Mouse (Mus musculus) MEL (cell line): Measurements from ENCODE around the gene Ipcef1. TPM values are rescaled to one million over a fixed set of nuclear protein-coding genes. Genes with fewer than 3 reads are reported as not detected.
"Not testable (repeated sequence)": the region's sequence is repeated elsewhere in the genome, so short reads cannot be mapped to it uniquely, and the experiment has no call there.

Experiments
- DNase-seq: peaks from one replicate; pipeline ENCODE4 v3.0.0; 2011; ENCODE audit warnings: low read depth, low spot score
- H3K27ac ChIP-seq: 2 replicates; pipeline ENCODE4 v1.5.1; 2012; ENCODE audit warnings: low read depth, mild to moderate bottlenecking, control low read depth, low read length, moderate library complexity; ENCODE audit not compliant: control insufficient read depth
- H3K27me3 ChIP-seq, 2 experiments: fragments of 150-350 bp in 1 of 2; sonication (generic) in 1 of 2; 2 replicates each; pipeline ENCODE4 v1.6.1; 2012; ENCODE audit warnings: low read length in 2 of 2, mild to moderate bottlenecking in 2 of 2, improper control_type of control experiment in 1 of 2, moderate library complexity in 1 of 2; ENCODE audit not compliant: insufficient read depth in 2 of 2, control insufficient read depth in 1 of 2
- H3K36me3 ChIP-seq, 2 experiments: 2 replicates each; pipeline ENCODE4 v1.6.1; 2012 to 2014; ENCODE audit warnings: low read length in 2 of 2, improper control_type of control experiment in 1 of 2, inconsistent platforms in 1 of 2, mild to moderate bottlenecking in 1 of 2; ENCODE audit not compliant: insufficient read depth in 2 of 2, control insufficient read depth in 1 of 2
- H3K4me1 ChIP-seq, 2 experiments: fragments of 150-350 bp in 1 of 2; sonication (generic) in 1 of 2; 2 replicates each; pipeline ENCODE4 v1.6.1; 2012; ENCODE audit warnings: low read length in 2 of 2, improper control_type of control experiment in 1 of 2, mild to moderate bottlenecking in 1 of 2; ENCODE audit not compliant: insufficient read depth in 2 of 2, control insufficient read depth in 1 of 2
- H3K4me3 ChIP-seq, 2 experiments: fragments of 150-350 bp in 1 of 2; sonication (generic) in 1 of 2; 2 replicates each; pipeline ENCODE4 v1.5.1; 2012; ENCODE audit warnings: low read depth in 2 of 2, low read length in 2 of 2, mild to moderate bottlenecking in 2 of 2, moderate library complexity in 2 of 2, control low read depth in 1 of 2, improper control_type of control experiment in 1 of 2; ENCODE audit not compliant: control insufficient read depth in 1 of 2, insufficient read depth in 1 of 2
- H3K79me2 ChIP-seq: 2 replicates; pipeline ENCODE4 v1.6.1; 2012; ENCODE audit warnings: mild to moderate bottlenecking, low read length, moderate library complexity; ENCODE audit not compliant: control insufficient read depth, poor library complexity, insufficient read depth
- H3K9ac ChIP-seq: 2 replicates; pipeline ENCODE4 v1.6.1; 2012; ENCODE audit warnings: low read depth, mild to moderate bottlenecking, control low read depth, low read length, moderate library complexity; ENCODE audit not compliant: control insufficient read depth, poor library complexity, severe bottlenecking
- H3K9me3 ChIP-seq: fragments of 150-350 bp; sonication (generic); replicated peaks from 2 replicates; pipeline ENCODE4 v1.6.1; 2012; ENCODE audit warnings: mild to moderate bottlenecking, low read length, improper control_type of control experiment, moderate library complexity; ENCODE audit not compliant: insufficient read depth
- BHLHE40 ChIP-seq: IDR thresholded peaks from 2 replicates; pipeline ENCODE4 v1.6.1; 2012; ENCODE audit warnings: low read depth, mild to moderate bottlenecking, inconsistent platforms, low read length, improper control_type of control experiment, borderline replicate concordance
- CHD1 ChIP-seq: IDR thresholded peaks from 2 replicates; pipeline ENCODE4 v1.6.1; 2012; ENCODE audit warnings: low read depth, mild to moderate bottlenecking, inconsistent platforms, low read length, improper control_type of control experiment
- CTCF ChIP-seq, 3 experiments: IDR thresholded peaks in 2 of 3; conservative IDR thresholded peaks in 1 of 3; 2 replicates each; pipeline ENCODE4 v1.5.1; 2011 to 2012; ENCODE audit warnings: low read length in 3 of 3, low read depth in 2 of 3, mild to moderate bottlenecking in 2 of 3, improper control_type of control experiment in 1 of 3, inconsistent platforms in 1 of 3, mixed read lengths in 1 of 3, moderate library complexity in 1 of 3; ENCODE audit not compliant: control insufficient read depth in 1 of 3, insufficient read depth in 1 of 3, poor library complexity in 1 of 3, severe bottlenecking in 1 of 3
- E2F4 ChIP-seq: IDR thresholded peaks from 2 replicates; pipeline ENCODE4 v1.6.1; 2011; ENCODE audit warnings: low read depth, low read length, improper control_type of control experiment, borderline replicate concordance
- EP300 ChIP-seq, 2 experiments: IDR thresholded peaks; 2 replicates each; pipeline ENCODE4 v1.6.1; 2011; ENCODE audit warnings: improper control_type of control experiment in 2 of 2, low read length in 2 of 2, low read depth in 1 of 2, mild to moderate bottlenecking in 1 of 2
- ETS1 ChIP-seq: IDR thresholded peaks from 2 replicates; pipeline ENCODE4 v1.6.1; 2012; ENCODE audit warnings: low read depth, mild to moderate bottlenecking, inconsistent platforms, low read length, improper control_type of control experiment, moderate library complexity
- GABPA ChIP-seq: IDR thresholded peaks from 2 replicates; pipeline ENCODE4 v1.6.1; 2012; ENCODE audit warnings: low read depth, mild to moderate bottlenecking, inconsistent platforms, low read length, improper control_type of control experiment, moderate library complexity
- JUND ChIP-seq: IDR thresholded peaks from 2 replicates; pipeline ENCODE4 v1.6.1; 2011; ENCODE audit warnings: low read depth, mild to moderate bottlenecking, improper control_type of control experiment, low read length
- MAX ChIP-seq: IDR thresholded peaks from 2 replicates; pipeline ENCODE4 v1.6.1; 2011; ENCODE audit warnings: low read length, improper control_type of control experiment
- MXI1 ChIP-seq: IDR thresholded peaks from 2 replicates; pipeline ENCODE4 v1.6.1; 2011; ENCODE audit warnings: mild to moderate bottlenecking, low read depth, low read length, improper control_type of control experiment
- MYC ChIP-seq: IDR thresholded peaks from 2 replicates; pipeline ENCODE4 v1.6.1; 2011; ENCODE audit warnings: low read depth, mild to moderate bottlenecking, low read length, improper control_type of control experiment, moderate library complexity
- NRF1 ChIP-seq: IDR thresholded peaks from 2 replicates; pipeline ENCODE4 v1.6.1; 2014; ENCODE audit warnings: low read depth, mild to moderate bottlenecking, inconsistent platforms, low read length, improper control_type of control experiment, moderate library complexity; ENCODE audit not compliant: poor library complexity, insufficient read depth, severe bottlenecking
- RAD21 ChIP-seq: IDR thresholded peaks from 2 replicates; pipeline ENCODE4 v1.6.1; 2011; ENCODE audit warnings: mild to moderate bottlenecking, low read depth, low read length, improper control_type of control experiment
- SMC3 ChIP-seq: IDR thresholded peaks from 2 replicates; pipeline ENCODE4 v1.6.1; 2011; ENCODE audit warnings: low read depth, low read length, improper control_type of control experiment
- TAL1 ChIP-seq: IDR thresholded peaks from 2 replicates; pipeline ENCODE4 v1.6.1; 2012; ENCODE audit warnings: mild to moderate bottlenecking, inconsistent platforms, low read length, moderate library complexity, mixed read lengths
- ZKSCAN1 ChIP-seq: IDR thresholded peaks from 2 replicates; pipeline ENCODE4 v1.6.1; 2012; ENCODE audit warnings: low read depth, mild to moderate bottlenecking, inconsistent platforms, low read length, improper control_type of control experiment, moderate library complexity
- polyA plus RNA-seq, 2 experiments: library from polyadenylated mRNA; stranded (reverse) in 1 of 2; unstranded in 1 of 2; fragments of >175 nt in 1 of 2; fragments of >200 nt in 1 of 2; gene quantifications; 2 replicates each; pipeline versions ENCODE4 v1.2.1 to v1.2.4; 2012; ENCODE audit warnings: low replicate concordance in 2 of 2, low read depth in 1 of 2; ENCODE audit not compliant: insufficient read length in 2 of 2, insufficient read depth in 1 of 2, missing spikeins in 1 of 2
- total RNA-seq: library from RNA; depleted of rRNA; stranded (reverse); fragments of 300-350 nt; gene quantifications from 2 replicates; pipeline ENCODE4 v1.2.3, GENCODE M21; 2012

The Ipcef1 gene
- total and polyA plus RNA-seq, 3 experiments, result not detected

DNA sequence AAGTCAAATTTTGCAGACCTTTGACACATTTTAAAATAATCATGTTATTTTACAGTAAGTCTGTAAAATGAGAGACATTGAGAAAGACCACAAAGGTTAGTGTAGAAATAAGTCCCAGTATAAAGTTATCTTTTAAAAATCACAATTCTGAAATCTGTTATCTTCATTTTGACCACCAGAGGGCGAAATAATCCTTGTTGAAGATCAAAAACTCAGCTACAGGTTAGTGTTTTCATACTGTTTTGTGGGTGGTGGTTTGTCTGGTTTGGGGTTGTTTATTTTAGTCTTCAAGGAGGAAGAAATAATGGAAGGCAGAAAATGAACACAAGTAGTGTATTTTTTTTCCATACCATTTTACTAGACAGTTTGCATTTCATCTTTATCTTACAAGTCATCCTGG, 166.8 kb downstream of the Ipcef1 start:
- peak; percentile 31; the same call in 1 of the 2 replicates for TF ChIP-seq SMC3
- no peak for TF ChIP-seq ZKSCAN1
- TF ChIP-seq MYC, result no peak
- no peak for TF ChIP-seq NRF1
- no peak for TF ChIP-seq MXI1
- no peak for TF ChIP-seq CHD1
- peak; percentile 51 for TF ChIP-seq RAD21
- TF ChIP-seq GABPA, result no peak
- no peak for TF ChIP-seq E2F4
- no peak for TF ChIP-seq ETS1
- TF ChIP-seq TAL1, result no peak
- peak in 2 of 3 experiments; percentile 8 to 43; a peak in 2 of 6 replicates for TF ChIP-seq CTCF (IDR thresholded peaks at IDR 0.05 in 2 of 3, conservative IDR thresholded peaks at IDR 0.05 in 1 of 3; ENCODE audit: control insufficient read depth in 1 of 3, insufficient read depth in 1 of 3, low read depth in 2 of 3, low read length in 3 of 3, poor library complexity in 1 of 3, severe bottlenecking in 1 of 3)
- no peak for TF ChIP-seq MAX
- no peak for TF ChIP-seq EP300 (IDR thresholded peaks at IDR 0.05; ENCODE audit: low read depth in 1 of 2, low read length in 2 of 2)
- TF ChIP-seq BHLHE40, result no peak
- no peak for TF ChIP-seq JUND
- TF ChIP-seq, all 39 proteins: peak for 3
- no peak overlapping the region for H3K9ac ChIP-seq
- no peaks in the 10 kb centered on the region for H3K36me3 ChIP-seq
- H3K79me2 ChIP-seq, result no peaks in the 10 kb centered on the region
- H3K27me3 ChIP-seq, result no peaks in the 10 kb centered on the region
- no peaks in the 10 kb centered on the region for H3K4me1 ChIP-seq
- DNase-seq, result peak; percentile 34
- H3K4me3 ChIP-seq, result no peak overlapping the region
- H3K9me3 ChIP-seq, result no peaks in the 10 kb centered on the region
- H3K27ac ChIP-seq, result no peak overlapping the region

DNA sequence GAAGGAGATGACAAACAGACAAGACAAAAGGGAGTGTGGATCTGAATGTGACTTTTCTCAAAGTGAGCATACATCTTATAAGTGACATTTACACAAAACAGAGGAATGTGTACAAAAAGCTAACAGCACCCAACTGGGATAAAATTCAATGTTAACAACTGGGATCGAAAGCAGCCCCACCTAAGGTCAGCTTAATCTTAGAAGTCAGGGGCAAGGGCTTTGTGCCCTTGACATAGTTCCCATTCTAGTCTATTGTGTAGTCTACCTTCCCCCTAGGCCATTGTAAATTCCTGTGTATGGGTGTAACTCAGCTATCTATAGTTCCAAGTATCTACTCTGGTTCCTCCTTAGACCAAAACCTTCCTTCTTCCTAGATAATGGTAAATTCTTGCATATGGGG, 170.2 kb downstream of the Ipcef1 start:
- not testable (repeated sequence) for H3K9me3 ChIP-seq, H3K4me1 ChIP-seq, H3K27me3 ChIP-seq, H3K27ac ChIP-seq, H3K9ac ChIP-seq, H3K36me3 ChIP-seq, DNase-seq, H3K79me2 ChIP-seq, H3K4me3 ChIP-seq
